Mouse (Mus musculus) midbrain, postnatal 0 days (tissue): ENCODE results near the gene Tpt1. TPM values are rescaled to one million over a fixed set of nuclear protein-coding genes. Genes with fewer than 3 reads are reported as not detected.

Experiments used
- ATAC-seq: fragments of 200-750 bp; cut with Nextera tagmentation; 2 replicates; pipeline ENCODE4 v1.8.0; 2017; ENCODE audit warnings: moderate number of reproducible peaks, mild to moderate bottlenecking, moderate TSS enrichment, moderate library complexity; ENCODE audit not compliant: low FRiP score
- DNase-seq: peaks from one replicate; pipeline ENCODE4 v3.0.0-alpha.2; 2015; ENCODE audit warnings: low spot score
- H3K27ac ChIP-seq: fragments of 300-500 bp; sonication (generic); 2 replicates; pipeline ENCODE4 v1.5.1; 2014; ENCODE audit warnings: low read depth, mild to moderate bottlenecking, low read length, mixed read lengths
- H3K27me3 ChIP-seq: fragments of 300-500 bp; sonication (generic); 2 replicates; pipeline ENCODE4 v1.6.1; 2014; ENCODE audit warnings: low read length, control low read depth, mixed read lengths; ENCODE audit not compliant: insufficient read depth
- H3K36me3 ChIP-seq: fragments of 300-500 bp; sonication (generic); 2 replicates; pipeline ENCODE4 v1.6.1; 2014; ENCODE audit warnings: low read length, control low read depth, mixed read lengths; ENCODE audit not compliant: insufficient read depth
- H3K4me1 ChIP-seq: fragments of 300-500 bp; sonication (generic); 2 replicates; pipeline ENCODE4 v1.6.1; 2014; ENCODE audit warnings: mild to moderate bottlenecking, control low read depth, antibody characterized with exemption, low read length, mixed read lengths; ENCODE audit not compliant: insufficient read depth
- H3K4me2 ChIP-seq: fragments of 300-500 bp; sonication (generic); 2 replicates; pipeline ENCODE4 v1.6.1; 2014; ENCODE audit warnings: low read depth, mild to moderate bottlenecking, low read length, mixed read lengths; ENCODE audit not compliant: poor library complexity, severe bottlenecking
- H3K4me3 ChIP-seq: fragments of 300-500 bp; sonication (generic); 2 replicates; pipeline ENCODE4 v1.5.1; 2014; ENCODE audit warnings: low read depth, mild to moderate bottlenecking, low read length, moderate library complexity
- H3K9ac ChIP-seq: fragments of 300-500 bp; sonication (generic); replicated peaks from 2 replicates; pipeline ENCODE4 v1.6.1; 2014; ENCODE audit warnings: mild to moderate bottlenecking, low read length, moderate library complexity, mixed read lengths; ENCODE audit not compliant: poor library complexity, severe bottlenecking
- H3K9me3 ChIP-seq: fragments of 300-500 bp; sonication (generic); 2 replicates; pipeline ENCODE4 v1.6.1; 2016; ENCODE audit warnings: low read length, control low read depth
- CTCF ChIP-seq: IDR thresholded peaks from 2 replicates; pipeline ENCODE4 v1.5.1; 2016; ENCODE audit warnings: antibody characterized with exemption, mild to moderate bottlenecking
- WGBS: fragments of 180-500 bp; shearing (Covaris S2); extraction: QIAGEN DNeasy Blood & Tissue Kit; methylation state at CpG from one replicate; pipeline ENCODE4 v1.1.7; 2014; 5-methylcytosine and 5-hydroxymethylcytosine counted together
- polyA plus RNA-seq: library from polyadenylated mRNA; unstranded; fragments of >200 nt; fragmentation: Nextera tagmentation; extraction: Ambion mirVana; gene quantifications from 2 replicates; pipeline ENCODE4 v1.2.1, GENCODE M21; 2015
- total RNA-seq: library from RNA; depleted of rRNA; stranded (reverse); fragments of >200 nt; gene quantifications from 2 replicates; pipeline ENCODE4 v1.2.3, GENCODE M21; 2014; rRNA removed

Tpt1 gene
- total RNA-seq (555 and 595 TPM in 2 replicates), polyA plus RNA-seq (612 and 651 TPM in 2 replicates)

DNA sequence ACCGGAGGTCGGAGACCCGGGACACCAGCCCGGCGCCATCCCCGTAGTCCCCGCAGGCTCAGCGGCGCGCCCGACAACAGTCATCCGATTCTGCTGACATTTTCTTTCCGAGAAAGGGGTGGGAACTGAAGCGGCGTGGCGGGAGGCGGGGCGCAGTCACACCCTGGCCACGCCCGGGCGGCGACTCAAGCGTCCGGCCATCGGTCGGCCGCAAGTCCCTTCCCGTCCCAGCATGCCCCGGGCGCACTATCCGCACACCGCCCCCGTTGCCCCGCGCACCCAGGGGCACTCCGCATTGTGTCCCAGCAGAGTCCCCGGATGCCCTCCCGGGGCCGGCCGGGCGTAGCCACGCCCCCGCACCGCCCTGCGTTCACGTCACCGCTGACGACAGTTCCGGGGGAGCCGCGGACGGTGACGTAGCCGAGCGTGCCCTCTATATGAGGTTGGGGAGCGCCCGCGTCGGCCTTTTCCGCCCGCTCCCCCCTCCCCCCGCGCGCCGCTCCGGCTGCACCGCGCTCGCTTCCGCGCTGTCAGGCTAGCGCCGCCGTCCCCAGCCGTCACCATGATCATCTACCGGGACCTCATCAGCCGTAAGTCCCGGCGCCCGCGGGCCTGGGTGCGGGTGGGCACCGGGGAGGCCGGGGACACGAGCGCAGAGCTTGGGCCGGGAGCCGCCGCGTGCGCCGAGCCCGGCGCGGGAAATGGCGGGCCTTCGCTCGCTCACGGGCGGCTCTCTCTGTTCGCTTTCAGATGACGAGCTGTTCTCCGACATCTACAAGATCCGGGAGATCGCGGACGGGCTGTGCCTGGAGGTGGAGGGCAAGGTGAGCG, at the start of gene Tpt1:
TSS of gene Tpt1 (plus strand) at position 227 of the 831 bp plus-strand sequence.
- H3K4me3 ChIP-seq: peak within 1 kb of the TSS; percentile 86
- no peaks in the 10 kb centered on the region for H3K27me3 ChIP-seq
- DNase-seq (peak; percentile 96), ATAC-seq (peak; percentile 99)
- peaks cover 26% of the 10 kb centered on the region for H3K36me3 ChIP-seq
- TF ChIP-seq CTCF: no peak
- H3K9me3 ChIP-seq: no peaks in the 10 kb centered on the region
- peak within 1 kb of the TSS; percentile 74 for H3K4me2 ChIP-seq
- H3K4me1 ChIP-seq: peaks cover 5% of the 10 kb centered on the region; the same call in 1 of the 2 replicates
- WGBS: under 1% methylated on average over 86 of the region's 108 CpGs
- H3K9ac ChIP-seq: peak within 1 kb of the TSS; percentile 91
- peak within 1 kb of the TSS; percentile 99 for H3K27ac ChIP-seq

DNA sequence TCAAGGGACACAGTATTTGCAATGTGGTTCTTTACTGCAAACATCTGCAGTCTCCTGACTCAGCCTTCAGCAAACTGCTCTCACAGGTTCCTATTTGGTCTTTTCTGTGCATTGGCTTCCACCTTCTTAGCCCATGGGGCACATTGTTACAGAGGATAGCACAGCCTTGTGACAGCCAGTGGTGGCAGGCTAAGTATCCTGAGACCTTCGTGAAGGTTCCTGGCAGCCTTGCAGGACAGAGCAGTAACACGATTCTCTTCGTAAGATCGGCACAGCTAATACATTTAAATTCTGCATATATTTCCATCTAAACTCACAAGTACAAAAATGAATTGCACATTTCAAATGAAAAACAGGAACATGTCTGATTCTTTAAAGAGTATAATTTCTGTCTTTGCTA, 49.0 kb upstream of the Tpt1 start:
- Histone ChIP-seq H3K4me3 (no peak overlapping the region), H3K36me3 (no peaks in the 10 kb centered on the region), H3K4me2 (no peak overlapping the region), H3K9ac (no peak overlapping the region), H3K9me3 (no peaks in the 10 kb centered on the region), H3K27ac (no peak overlapping the region), H3K27me3 (no peaks in the 10 kb centered on the region), H3K4me1 (no peaks in the 10 kb centered on the region)
- 88% methylated on average over 4 of the region's 4 CpGs for WGBS
- no peak for ATAC-seq
- no peak for DNase-seq
- TF ChIP-seq CTCF: no peak

DNA sequence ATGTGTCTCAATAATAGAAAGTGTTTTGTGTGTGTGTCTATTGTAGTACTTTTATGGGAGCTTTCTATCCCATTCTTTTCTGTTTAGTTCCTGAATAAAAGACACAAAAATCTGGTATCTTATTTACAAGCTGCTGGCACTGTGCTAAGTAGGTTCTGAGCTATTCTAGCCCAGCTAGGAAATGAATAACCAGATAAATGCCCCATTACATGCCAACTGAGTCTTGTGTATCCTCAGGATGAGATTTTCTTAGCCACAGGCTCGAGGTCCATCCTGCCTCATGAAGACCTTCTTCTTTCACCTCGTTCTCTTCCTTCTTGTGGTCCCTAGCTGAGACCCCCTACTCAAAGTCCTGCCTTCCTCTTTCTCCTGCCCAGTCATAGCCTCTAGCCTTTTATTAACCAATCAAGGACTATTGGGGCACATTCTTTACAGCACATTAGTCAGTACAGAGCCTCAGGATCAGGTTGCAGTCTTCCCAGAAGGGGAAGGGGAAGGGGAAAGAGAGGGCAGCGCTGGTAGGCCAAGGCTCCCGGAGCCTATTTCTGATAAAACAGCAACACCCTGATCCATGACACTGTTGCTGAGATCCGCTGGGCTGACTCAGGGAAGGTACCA, 47.0 kb upstream of the Tpt1 start:
- TF ChIP-seq CTCF: no peak
- Histone ChIP-seq H3K27me3 (no peaks in the 10 kb centered on the region), H3K27ac (no peak overlapping the region), H3K36me3 (no peaks in the 10 kb centered on the region), H3K4me2 (no peak overlapping the region), H3K9me3 (no peaks in the 10 kb centered on the region), H3K9ac (no peak overlapping the region), H3K4me1 (no peaks in the 10 kb centered on the region), H3K4me3 (no peak overlapping the region)
- WGBS: 53% methylated on average over 5 of the region's 5 CpGs
- DNase-seq: no peak
- no peak for ATAC-seq

DNA sequence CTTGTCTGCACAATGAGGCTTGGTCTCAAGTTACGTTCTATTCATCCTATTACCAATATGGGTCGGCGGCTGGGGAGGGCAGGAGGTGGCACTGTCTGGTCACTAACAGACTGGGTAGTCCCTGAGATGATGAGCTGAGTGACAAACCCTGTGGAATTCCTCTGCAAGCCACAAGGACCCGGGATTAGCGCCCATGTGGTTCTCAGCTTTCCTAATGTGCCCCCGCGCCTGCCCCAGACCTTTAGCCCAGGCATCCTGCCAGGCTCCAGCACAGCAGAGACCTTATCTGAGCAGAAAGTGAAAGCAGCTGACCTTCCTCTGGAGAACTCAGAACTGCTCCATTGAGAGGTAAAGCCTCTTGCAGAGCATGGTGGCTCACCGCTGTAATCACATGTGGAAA, 37.1 kb upstream of the Tpt1 start:
- 64% methylated on average over 8 of the region's 8 CpGs for WGBS
- Histone ChIP-seq H3K27ac (no peak overlapping the region), H3K9ac (no peak overlapping the region), H3K4me1 (no peaks in the 10 kb centered on the region), H3K9me3 (no peaks in the 10 kb centered on the region), H3K4me2 (no peak overlapping the region), H3K4me3 (no peak overlapping the region), H3K36me3 (no peaks in the 10 kb centered on the region), H3K27me3 (no peaks in the 10 kb centered on the region)
- no peak for ATAC-seq
- TF ChIP-seq CTCF: no peak
- DNase-seq: no peak

DNA sequence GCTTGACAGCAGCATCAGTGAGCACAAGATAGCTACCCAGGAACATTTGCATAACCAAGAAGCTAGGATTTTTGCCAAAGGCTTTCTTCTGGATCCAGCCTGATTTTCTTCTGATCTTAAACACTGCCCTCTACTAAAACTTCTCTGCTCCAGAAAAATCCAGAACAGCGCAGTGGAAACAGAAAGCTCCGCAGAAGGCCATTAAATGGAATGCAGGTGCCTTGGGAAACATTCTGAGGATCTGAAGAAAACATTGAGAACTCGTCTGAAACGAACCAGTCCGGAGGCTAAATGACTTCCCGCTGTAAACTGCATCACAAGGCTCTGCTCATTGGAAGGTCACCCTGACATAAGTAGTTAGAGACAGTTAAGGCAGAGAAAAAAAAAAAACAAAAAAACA, 35.0 kb upstream of the Tpt1 start:
- no peaks in the 10 kb centered on the region for H3K4me1 ChIP-seq
- H3K27ac ChIP-seq: no peak overlapping the region
- DNase-seq (no peak), ATAC-seq (no peak)
- H3K9me3 ChIP-seq: no peaks in the 10 kb centered on the region
- WGBS: 85% methylated on average over 6 of the region's 6 CpGs
- no peak overlapping the region for H3K9ac ChIP-seq
- TF ChIP-seq CTCF: no peak
- no peaks in the 10 kb centered on the region for H3K27me3 ChIP-seq
- H3K4me2 ChIP-seq: no peak overlapping the region
- no peaks in the 10 kb centered on the region for H3K36me3 ChIP-seq
- no peak overlapping the region for H3K4me3 ChIP-seq

DNA sequence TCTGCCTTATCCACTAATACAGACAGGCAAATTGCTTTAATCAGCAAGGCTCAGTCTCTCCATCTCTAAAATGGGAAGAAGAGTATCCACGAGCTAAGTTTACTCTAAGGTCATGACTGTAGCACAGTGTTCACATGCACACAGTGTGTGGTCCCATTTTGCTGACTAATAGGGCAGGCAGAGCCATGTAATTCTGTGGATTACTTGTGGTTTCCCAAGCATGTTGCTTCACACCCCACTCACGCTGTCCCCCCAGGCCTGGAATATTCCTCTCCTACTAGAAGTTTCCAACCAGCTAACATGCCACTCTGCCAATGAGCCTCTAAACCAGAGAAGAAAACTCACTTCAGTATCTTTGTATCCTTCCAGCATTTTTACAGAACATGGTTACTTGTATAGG, 26.4 kb upstream of the Tpt1 start:
- Histone ChIP-seq H3K4me1 (no peaks in the 10 kb centered on the region), H3K9me3 (no peaks in the 10 kb centered on the region), H3K4me2 (no peak overlapping the region), H3K36me3 (no peaks in the 10 kb centered on the region), H3K9ac (no peak overlapping the region), H3K27me3 (no peaks in the 10 kb centered on the region), H3K27ac (no peak overlapping the region), H3K4me3 (no peak overlapping the region)
- DNase-seq: no peak
- no peak for ATAC-seq
- 89% methylated on average over 2 of the region's 2 CpGs for WGBS
- no peak for TF ChIP-seq CTCF
